Mouse (Mus musculus) neural tube, embryonic 15.5 days (tissue): ENCODE results near the gene Fthl17a. TPM values are rescaled to one million over a fixed set of nuclear protein-coding genes. Genes with fewer than 3 reads are reported as not detected.
A peak's percentile ranks its signal among the peaks of the same experiment; 100 is the strongest.

Experiments used
- ATAC-seq: fragments of 200-750 bp; cut with Nextera tagmentation; 2 replicates; pipeline ENCODE4 v1.8.0; 2017; ENCODE audit warnings: mild to moderate bottlenecking, moderate TSS enrichment, moderate library complexity; ENCODE audit not compliant: low FRiP score
- H3K27ac ChIP-seq: fragments of 300-500 bp; sonication (generic); replicated peaks from 2 replicates; pipeline ENCODE4 v1.5.1; 2015; ENCODE audit warnings: mild to moderate bottlenecking, inconsistent platforms
- H3K27me3 ChIP-seq: fragments of 300-500 bp; sonication (generic); replicated peaks from 2 replicates; pipeline ENCODE4 v1.6.1; 2015; ENCODE audit warnings: inconsistent platforms
- H3K36me3 ChIP-seq: fragments of 300-500 bp; sonication (generic); 2 replicates; pipeline ENCODE4 v1.6.1; 2015; ENCODE audit warnings: inconsistent platforms
- H3K4me1 ChIP-seq: fragments of 300-500 bp; sonication (generic); 2 replicates; pipeline ENCODE4 v1.6.1; 2015; ENCODE audit warnings: inconsistent platforms
- H3K4me2 ChIP-seq: fragments of 300-500 bp; sonication (generic); 2 replicates; pipeline ENCODE4 v1.6.1; 2015; ENCODE audit warnings: inconsistent platforms, mild to moderate bottlenecking, moderate library complexity
- H3K4me3 ChIP-seq: fragments of 300-500 bp; sonication (generic); replicated peaks from 2 replicates; pipeline ENCODE4 v1.5.1; 2015; ENCODE audit warnings: mild to moderate bottlenecking, inconsistent platforms
- H3K9ac ChIP-seq: fragments of 300-500 bp; sonication (generic); replicated peaks from 2 replicates; pipeline ENCODE4 v1.6.1; 2015; ENCODE audit warnings: mild to moderate bottlenecking, inconsistent platforms
- H3K9me3 ChIP-seq: fragments of 300-500 bp; sonication (generic); replicated peaks from 2 replicates; pipeline ENCODE4 v1.6.1; 2016; ENCODE audit warnings: inconsistent platforms
- WGBS: fragments of 180-500 bp; shearing (Covaris S2); methylation state at CpG from one replicate; pipeline ENCODE4 v1.1.7; 2015; ENCODE audit warnings: mixed read lengths; 5-methylcytosine and 5-hydroxymethylcytosine counted together
- polyA plus RNA-seq: library from polyadenylated mRNA; unstranded; fragments of >200 nt; fragmentation: Nextera tagmentation; extraction: Ambion mirVana; gene quantifications from 2 replicates; pipeline ENCODE4 v1.2.1, GENCODE M21; 2015

Fthl17a gene
- polyA plus RNA-seq = not detected in 2 replicates

- ATAC-seq = no peak
- Histone ChIP-seq H3K36me3 (no peaks in the 10 kb centered on the region), H3K27ac (no peak within 1 kb of the TSS), H3K4me1 (no peaks in the 10 kb centered on the region), H3K9ac (no peak within 1 kb of the TSS), H3K9me3 (no peaks in the 10 kb centered on the region), H3K4me2 (no peak within 1 kb of the TSS), H3K4me3 (no peak within 1 kb of the TSS), H3K27me3 (no peaks in the 10 kb centered on the region)
- 76% methylated on average over 2 of the region's 2 CpGs for WGBS
Measured at GRCm38 (mm10) chrX:85249379-85249778, at the start of gene Fthl17a. TSS of gene Fthl17a (plus strand) at chrX:85249679.

GRCm38 (mm10) chrX:85207001-85207400, 42.5 kb upstream of the Fthl17a start:
- Histone ChIP-seq H3K27me3 (no peaks in the 10 kb centered on the region), H3K27ac (no peak overlapping the region), H3K9ac (no peak overlapping the region), H3K4me1 (no peaks in the 10 kb centered on the region), H3K4me3 (no peak overlapping the region), H3K9me3 (no peaks in the 10 kb centered on the region), H3K36me3 (no peaks in the 10 kb centered on the region), H3K4me2 (no peak overlapping the region)
- 81% methylated on average over 2 of the region's 2 CpGs for WGBS
- no peak for ATAC-seq

- H3K9ac ChIP-seq = no peak overlapping the region
- no peak overlapping the region for H3K4me3 ChIP-seq
- H3K36me3 ChIP-seq = no peaks in the 10 kb centered on the region
- H3K9me3 ChIP-seq = no peaks in the 10 kb centered on the region
- H3K4me2 ChIP-seq = no peak overlapping the region
- H3K27ac ChIP-seq = no peak overlapping the region
- H3K4me1 ChIP-seq = no peaks in the 10 kb centered on the region
- ATAC-seq = no peak
- H3K27me3 ChIP-seq = no peaks in the 10 kb centered on the region
Measured at GRCm38 (mm10) chrX:85226883-85227282, 22.6 kb upstream of the Fthl17a start.

DNA sequence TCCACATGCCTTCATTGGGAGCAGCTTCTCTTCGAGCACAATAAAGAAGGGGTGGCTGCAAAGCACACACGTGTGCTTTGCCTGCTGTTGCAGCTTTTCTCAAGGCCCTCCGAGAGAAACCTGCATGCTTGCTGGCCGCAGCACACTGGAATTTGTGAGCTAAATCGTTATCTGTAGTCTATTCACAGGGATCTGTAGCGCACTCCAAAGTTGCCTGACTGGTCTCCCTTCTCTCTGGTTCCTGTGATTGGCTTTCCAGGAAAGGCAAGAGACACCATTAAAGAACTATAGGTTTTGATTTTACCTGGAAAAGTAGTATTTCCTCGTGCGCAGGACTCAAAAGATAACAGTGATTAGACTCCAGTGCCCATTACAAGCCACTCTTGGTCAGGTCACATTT, 22.3 kb downstream of the Fthl17a start:
- 57% methylated on average over 8 of the region's 8 CpGs for WGBS
- H3K4me2 ChIP-seq = no peak overlapping the region
- ATAC-seq = no peak

GRCm38 (mm10) chrX:85272296-85272695, 22.8 kb downstream of the Fthl17a start:
- Histone ChIP-seq H3K27me3 (no peaks in the 10 kb centered on the region), H3K9me3 (no peaks in the 10 kb centered on the region), H3K9ac (no peak overlapping the region), H3K36me3 (no peaks in the 10 kb centered on the region), H3K4me1 (no peaks in the 10 kb centered on the region), H3K4me3 (no peak overlapping the region), H3K27ac (no peak overlapping the region), H3K4me2 (no peak overlapping the region)
- ATAC-seq = no peak
- 54% methylated on average over 6 of the region's 6 CpGs for WGBS

More for the DNA sequence above, 22.3 kb downstream of the Fthl17a start:
- Histone ChIP-seq H3K4me1 (no peaks in the 10 kb centered on the region), H3K9me3 (no peaks in the 10 kb centered on the region), H3K27ac (no peak overlapping the region), H3K9ac (no peak overlapping the region), H3K4me3 (no peak overlapping the region), H3K27me3 (no peaks in the 10 kb centered on the region), H3K36me3 (no peaks in the 10 kb centered on the region)

DNA sequence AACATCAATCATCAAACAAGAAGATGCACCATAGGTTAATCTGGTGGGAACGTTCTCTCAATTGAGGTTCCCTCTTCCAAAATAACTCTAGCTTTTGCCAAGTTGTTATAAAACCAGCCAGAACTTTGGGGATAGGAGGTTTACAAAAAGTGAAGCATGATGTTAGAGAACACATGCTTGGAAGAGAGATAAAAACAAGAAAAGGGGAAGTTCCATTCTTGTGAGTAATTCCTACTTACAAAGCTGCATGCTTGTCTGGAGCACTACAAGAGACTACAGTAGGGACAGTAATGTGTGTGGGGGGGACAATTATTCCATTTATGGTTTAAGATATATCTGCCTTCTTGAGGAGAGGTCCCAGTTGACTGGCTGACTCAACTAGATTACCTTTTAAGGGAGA, 40.4 kb downstream of the Fthl17a start:
- Histone ChIP-seq H3K36me3 (no peaks in the 10 kb centered on the region), H3K4me2 (no peak overlapping the region), H3K4me3 (no peak overlapping the region), H3K27ac (no peak overlapping the region), H3K9ac (no peak overlapping the region), H3K4me1 (no peaks in the 10 kb centered on the region), H3K9me3 (no peaks in the 10 kb centered on the region), H3K27me3 (no peaks in the 10 kb centered on the region)
- 95% methylated on average over 1 of the region's 1 CpGs for WGBS
- no peak for ATAC-seq

GRCm38 (mm10) chrX:85292781-85293180, 43.3 kb downstream of the Fthl17a start:
- WGBS = 80% methylated on average over 5 of the region's 5 CpGs
- no peaks in the 10 kb centered on the region for H3K36me3 ChIP-seq
- ATAC-seq = no peak

GRCm38 (mm10) chrX:85294001-85294400, 44.5 kb downstream of the Fthl17a start:
- Histone ChIP-seq H3K9me3 (no peaks in the 10 kb centered on the region), H3K4me1 (no peaks in the 10 kb centered on the region), H3K4me2 (no peak overlapping the region), H3K27ac (no peak overlapping the region), H3K36me3 (no peaks in the 10 kb centered on the region), H3K9ac (no peak overlapping the region), H3K4me3 (no peak overlapping the region), H3K27me3 (no peaks in the 10 kb centered on the region)
- WGBS = 61% methylated on average over 3 of the region's 3 CpGs
- no peak for ATAC-seq

More at GRCm38 (mm10) chrX:85292781-85293180, 43.3 kb downstream of the Fthl17a start:
- no peaks in the 10 kb centered on the region for H3K9me3 ChIP-seq
- no peak overlapping the region for H3K4me2 ChIP-seq
- H3K4me3 ChIP-seq = no peak overlapping the region
- H3K27me3 ChIP-seq = no peaks in the 10 kb centered on the region
- H3K9ac ChIP-seq = no peak overlapping the region
- H3K27ac ChIP-seq = no peak overlapping the region
- no peaks in the 10 kb centered on the region for H3K4me1 ChIP-seq

- ATAC-seq = no peak
- Histone ChIP-seq H3K4me3 (no peak overlapping the region), H3K9me3 (no peaks in the 10 kb centered on the region), H3K36me3 (no peaks in the 10 kb centered on the region), H3K27ac (no peak overlapping the region), H3K27me3 (no peaks in the 10 kb centered on the region), H3K9ac (no peak overlapping the region), H3K4me2 (no peak overlapping the region), H3K4me1 (no peaks in the 10 kb centered on the region)
- 94% methylated on average over 4 of the region's 4 CpGs for WGBS
Measured at GRCm38 (mm10) chrX:85304674-85305073, 55.2 kb downstream of the Fthl17a start.

DNA sequence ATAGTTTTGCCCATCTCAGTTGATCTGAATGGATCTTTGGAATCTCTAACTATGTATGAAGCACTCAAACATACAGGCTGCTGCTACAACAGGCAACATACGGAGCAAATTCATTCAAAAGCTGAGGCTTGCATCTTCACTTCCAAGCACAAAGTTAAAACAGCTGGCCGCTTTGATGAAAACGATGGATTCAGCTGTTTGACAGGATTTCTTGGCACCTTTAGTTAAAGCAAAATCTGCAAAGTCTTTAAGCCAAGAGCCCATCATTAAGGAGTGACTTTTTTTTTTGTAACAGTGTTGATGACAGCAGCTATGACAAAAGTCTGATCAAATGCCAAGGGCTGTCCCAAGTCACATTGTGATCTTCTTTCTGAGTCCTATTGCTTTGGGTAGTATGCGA, 69.1 kb downstream of the Fthl17a start:
- no peak for ATAC-seq
- H3K4me2 ChIP-seq = no peak overlapping the region
- no peaks in the 10 kb centered on the region for H3K27me3 ChIP-seq
- no peak overlapping the region for H3K27ac ChIP-seq
- no peak overlapping the region for H3K9ac ChIP-seq
- H3K9me3 ChIP-seq = no peaks in the 10 kb centered on the region
- H3K4me3 ChIP-seq = no peak overlapping the region
- no peaks in the 10 kb centered on the region for H3K4me1 ChIP-seq
- 76% methylated on average over 4 of the region's 4 CpGs for WGBS
- no peaks in the 10 kb centered on the region for H3K36me3 ChIP-seq

GRCm38 (mm10) chrX:85319193-85319592, 69.7 kb downstream of the Fthl17a start:
- no peak overlapping the region for H3K9ac ChIP-seq
- no peak overlapping the region for H3K4me3 ChIP-seq
- ATAC-seq = peak; percentile 57; the same call in 1 of the 2 replicates
- H3K4me1 ChIP-seq = no peaks in the 10 kb centered on the region
- WGBS = 31% methylated on average over 1 of the region's 1 CpGs
- H3K27me3 ChIP-seq = no peaks in the 10 kb centered on the region
- H3K27ac ChIP-seq = no peak overlapping the region
- no peak overlapping the region for H3K4me2 ChIP-seq
- H3K9me3 ChIP-seq = no peaks in the 10 kb centered on the region
- no peaks in the 10 kb centered on the region for H3K36me3 ChIP-seq
